Mouse (Mus musculus) inflammation-experienced regulatory T-cells, adult 6 months (primary cell): ENCODE measurements at regions not wholly inside any gene's neighbourhood (a gene's known extent, or its start where the extent isn't known, plus 50 kb on each side); places are given as distances from the start of the nearest gene placed in this dataset.
"Not testable (repeated sequence)": the region's sequence is repeated elsewhere in the genome, so short reads cannot be mapped to it uniquely, and the experiment has no call there.

Experiments used
- ATAC-seq: one replicate; pipeline ENCODE4 v1.8.0; 2017

DNA sequence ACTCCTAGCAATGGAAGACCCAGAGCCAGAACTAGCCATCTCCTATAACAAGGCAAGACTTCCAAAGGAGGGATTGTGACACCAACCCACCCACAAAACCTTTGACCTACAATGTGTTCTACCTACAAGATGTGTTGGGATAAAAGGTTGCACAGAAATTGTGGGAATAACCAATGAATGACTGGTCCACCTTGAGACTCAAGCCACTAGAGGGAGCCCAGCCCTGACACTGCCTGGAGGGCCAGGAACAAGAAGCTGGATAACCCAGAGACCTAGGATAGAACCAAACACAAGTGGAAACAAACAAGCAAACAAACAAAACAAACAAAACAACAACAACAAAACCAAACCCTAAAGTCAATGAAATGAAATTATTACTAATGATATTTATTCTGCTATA, 288.8 kb downstream of the Dchs2 start:
- ATAC-seq = no peak

GRCm38 (mm10) chr3:83424267-83424666, 296.5 kb downstream of the Dchs2 start:
- no peak for ATAC-seq

GRCm38 (mm10) chr3:83429376-83429775, 301.6 kb downstream of the Dchs2 start:
- ATAC-seq = no peak

GRCm38 (mm10) chr3:83446154-83446667, 318.5 kb downstream of the Dchs2 start:
- ATAC-seq = no peak

DNA sequence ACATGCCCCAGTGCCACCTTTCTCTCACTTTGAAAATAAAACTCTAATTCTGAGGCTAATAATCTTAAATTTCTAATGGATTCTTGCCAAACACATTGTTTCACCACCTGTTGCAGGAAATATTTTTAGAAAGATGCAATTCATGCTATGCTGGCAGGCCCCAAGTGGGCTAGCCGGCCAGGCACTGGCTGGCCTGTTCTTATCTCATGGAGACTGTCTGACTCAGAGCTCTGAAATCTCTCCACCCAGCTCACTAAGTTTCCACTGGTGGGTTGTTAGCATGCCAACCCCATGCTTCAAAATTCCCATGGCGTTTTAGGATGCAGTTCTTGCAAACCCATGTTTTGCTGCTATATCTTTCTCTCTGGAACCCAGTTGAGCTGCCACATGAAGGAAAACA, 315.5 kb upstream of the Sfrp2 start:
- no peak for ATAC-seq

DNA sequence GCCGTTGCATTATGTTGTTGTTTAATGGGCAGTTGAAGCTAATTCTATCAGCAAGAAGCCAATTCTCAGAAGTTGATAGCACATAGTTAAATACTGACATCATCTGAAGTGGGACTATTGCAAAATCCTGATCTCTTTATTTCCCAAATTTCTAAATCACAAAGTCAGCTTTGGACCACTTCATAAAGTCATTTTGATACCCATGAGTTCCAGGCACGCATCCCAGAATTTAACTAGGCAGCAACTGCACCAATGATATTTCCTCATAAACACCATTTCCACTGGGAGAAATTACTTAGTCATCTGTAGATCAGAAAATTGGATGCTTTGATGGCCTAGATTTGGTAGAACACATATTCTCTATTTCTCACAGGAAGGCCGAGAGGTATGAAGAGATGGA, 314.8 kb upstream of the Sfrp2 start:
- ATAC-seq = no peak

DNA sequence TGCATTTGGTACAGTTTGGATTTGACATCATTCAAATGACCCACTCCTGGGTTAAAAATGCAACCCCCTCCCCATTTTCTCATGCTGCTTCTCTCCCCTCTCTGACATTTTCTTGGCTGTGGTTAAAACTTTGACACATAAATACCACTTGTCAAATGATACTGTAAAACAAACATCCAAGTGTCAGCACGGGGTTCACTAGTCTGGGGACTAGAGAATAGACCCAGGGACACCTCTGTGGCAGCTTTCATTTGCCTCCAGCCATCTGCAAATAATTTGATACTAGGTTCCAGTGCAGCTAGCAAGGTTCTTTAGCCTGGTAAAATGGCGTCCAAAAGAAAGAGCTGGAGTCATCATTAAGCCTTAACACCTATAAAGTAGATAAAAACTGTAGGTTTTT, 312.7 kb upstream of the Sfrp2 start:
- no peak for ATAC-seq

DNA sequence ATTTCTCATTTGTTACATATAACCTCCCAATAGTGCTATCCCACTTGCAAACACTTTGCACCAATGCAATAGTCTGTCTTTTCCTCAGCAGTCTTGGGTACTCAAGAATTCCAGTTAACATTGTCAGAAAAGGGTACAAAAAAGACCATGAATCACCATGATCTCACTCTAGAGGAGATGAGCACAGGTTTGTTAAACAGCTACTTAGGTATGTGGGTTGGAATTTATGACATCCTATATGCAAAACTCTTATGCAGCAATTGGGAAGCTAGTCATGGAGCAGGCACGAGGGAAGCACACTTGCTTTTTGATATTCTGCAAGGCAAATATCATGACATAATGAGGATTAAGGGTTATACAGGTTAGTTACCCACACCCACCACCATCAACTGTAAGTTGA, 307.7 kb upstream of the Sfrp2 start:
- no peak for ATAC-seq

- no peak for ATAC-seq
These were observed 286.9 kb upstream of the Sfrp2 start for GRCm38 (mm10) chr3:83479251-83479650.

- no peak for ATAC-seq
These were observed 285.9 kb upstream of the Sfrp2 start for GRCm38 (mm10) chr3:83480176-83480575.

DNA sequence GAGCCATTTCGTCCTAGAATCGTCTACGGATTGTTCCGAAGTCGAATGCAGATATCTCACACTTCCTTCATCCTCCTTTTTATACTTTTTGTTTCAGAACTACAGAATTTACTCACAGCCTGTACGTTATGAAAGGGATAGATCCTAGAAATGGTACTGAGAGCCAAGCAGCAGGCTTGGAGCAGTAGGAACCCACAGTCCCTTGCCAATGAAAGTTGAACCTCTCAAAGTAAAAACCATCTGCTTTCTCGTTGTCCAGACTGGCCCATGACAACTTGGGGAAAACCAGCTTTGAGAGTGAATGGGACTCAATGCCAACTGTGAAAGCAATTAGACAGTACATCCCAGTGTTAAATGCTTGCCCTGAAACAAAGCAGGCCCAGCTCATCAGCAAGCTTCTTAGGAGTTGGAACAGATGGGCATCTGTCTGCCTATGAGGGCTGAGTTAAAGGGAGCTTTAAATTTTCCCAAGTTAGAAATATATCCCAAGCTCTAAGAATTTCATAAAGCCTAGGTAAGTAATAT, 279.9 kb upstream of the Sfrp2 start:
- no peak for ATAC-seq

GRCm38 (mm10) chr3:83495584-83495983, 270.5 kb upstream of the Sfrp2 start:
- ATAC-seq = no peak

DNA sequence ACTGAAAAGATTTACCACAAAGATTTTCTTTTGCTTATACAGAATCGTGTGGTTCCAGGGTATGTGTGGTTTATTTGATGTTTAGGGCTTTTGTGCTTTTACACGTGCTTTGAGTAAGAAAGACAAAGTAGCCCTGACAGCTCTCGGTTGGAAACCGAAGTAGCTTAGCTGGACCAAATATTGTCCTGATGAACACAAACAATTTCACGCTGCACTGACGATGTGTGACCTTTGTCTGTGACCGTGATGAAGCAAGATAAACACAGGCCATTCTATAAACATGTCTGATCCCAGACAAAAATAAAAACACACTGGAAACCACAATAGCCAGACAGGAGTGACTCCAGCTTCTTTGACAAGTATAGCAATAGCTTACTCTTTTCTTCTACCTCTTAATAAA, 262.2 kb upstream of the Sfrp2 start:
- ATAC-seq = no peak

- no peak for ATAC-seq
These were observed 249.5 kb upstream of the Sfrp2 start for GRCm38 (mm10) chr3:83516614-83517013.

- ATAC-seq = no peak
These were observed 248.0 kb upstream of the Sfrp2 start for GRCm38 (mm10) chr3:83517914-83518635.

- ATAC-seq = no peak
These were observed 235.8 kb upstream of the Sfrp2 start for GRCm38 (mm10) chr3:83530243-83530847.

- ATAC-seq = not testable (repeated sequence)
These were observed 229.5 kb upstream of the Sfrp2 start for GRCm38 (mm10) chr3:83536624-83537023.

- no peak for ATAC-seq
These were observed 228.9 kb upstream of the Sfrp2 start for GRCm38 (mm10) chr3:83537231-83537630.

- ATAC-seq = no peak
These were observed 228.4 kb upstream of the Sfrp2 start for GRCm38 (mm10) chr3:83537711-83538110.

DNA sequence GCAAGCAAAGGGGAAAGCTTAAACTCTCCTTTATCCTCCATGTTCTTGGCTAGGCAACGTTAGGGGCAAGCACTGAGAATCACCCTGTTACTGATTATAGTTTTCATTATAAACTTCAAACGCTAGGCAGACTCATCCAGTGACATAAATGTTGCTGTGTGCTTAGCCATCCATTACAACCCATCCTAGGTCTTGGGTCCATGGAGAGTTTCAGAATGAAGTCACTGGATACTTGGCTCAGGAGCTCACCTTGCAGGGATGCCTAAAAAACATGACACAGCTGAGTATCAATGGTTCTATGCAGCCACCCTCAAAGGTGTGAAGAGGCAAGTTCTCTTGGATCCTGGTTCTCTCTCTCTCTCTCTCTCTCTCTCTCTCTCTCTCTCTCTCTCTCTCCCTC, 227.2 kb upstream of the Sfrp2 start:
- ATAC-seq = no peak

DNA sequence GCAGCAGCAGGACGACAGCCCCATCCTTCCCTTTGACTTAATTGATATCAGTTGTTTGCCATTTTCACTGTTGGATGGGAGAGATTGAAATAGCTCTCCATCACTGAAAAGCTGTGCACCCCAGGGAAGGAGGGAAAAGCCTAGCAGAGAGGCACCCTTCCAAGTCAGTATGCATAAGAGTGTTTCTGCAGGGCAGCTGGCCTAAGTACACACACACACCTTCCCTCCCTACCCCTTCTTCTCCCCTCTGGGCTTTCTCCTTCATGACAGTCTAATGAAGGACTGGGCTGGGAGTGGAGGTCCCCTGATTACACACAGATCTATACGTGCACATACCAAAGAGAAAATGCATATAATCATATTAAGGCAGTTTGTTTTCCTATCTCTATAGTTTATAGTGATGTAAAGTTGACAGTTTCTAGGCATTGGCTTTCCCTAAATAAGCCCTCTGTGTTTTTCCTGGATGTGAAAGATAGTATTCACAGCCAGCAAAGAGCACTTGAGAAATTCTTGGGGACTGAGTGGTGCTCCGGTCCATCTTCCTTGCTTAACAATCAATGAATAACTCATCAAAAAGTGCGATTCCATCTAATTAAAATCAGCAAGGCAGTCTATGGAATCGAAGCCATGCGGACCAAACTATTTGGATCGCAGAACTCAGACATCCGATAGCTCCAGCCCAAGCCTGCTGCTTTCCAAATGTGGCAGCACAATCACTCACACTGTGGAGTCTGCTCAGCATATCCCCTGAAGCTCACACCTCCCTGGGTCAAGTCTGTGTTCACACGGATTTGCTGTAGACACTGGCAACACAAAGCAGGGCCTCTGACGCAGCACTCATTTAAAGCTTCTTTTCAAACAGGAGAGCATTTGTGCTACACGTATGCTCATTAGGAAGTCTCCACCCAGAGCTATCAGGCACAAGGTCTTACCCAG, 224.9 kb upstream of the Sfrp2 start:
- ATAC-seq = no peak

DNA sequence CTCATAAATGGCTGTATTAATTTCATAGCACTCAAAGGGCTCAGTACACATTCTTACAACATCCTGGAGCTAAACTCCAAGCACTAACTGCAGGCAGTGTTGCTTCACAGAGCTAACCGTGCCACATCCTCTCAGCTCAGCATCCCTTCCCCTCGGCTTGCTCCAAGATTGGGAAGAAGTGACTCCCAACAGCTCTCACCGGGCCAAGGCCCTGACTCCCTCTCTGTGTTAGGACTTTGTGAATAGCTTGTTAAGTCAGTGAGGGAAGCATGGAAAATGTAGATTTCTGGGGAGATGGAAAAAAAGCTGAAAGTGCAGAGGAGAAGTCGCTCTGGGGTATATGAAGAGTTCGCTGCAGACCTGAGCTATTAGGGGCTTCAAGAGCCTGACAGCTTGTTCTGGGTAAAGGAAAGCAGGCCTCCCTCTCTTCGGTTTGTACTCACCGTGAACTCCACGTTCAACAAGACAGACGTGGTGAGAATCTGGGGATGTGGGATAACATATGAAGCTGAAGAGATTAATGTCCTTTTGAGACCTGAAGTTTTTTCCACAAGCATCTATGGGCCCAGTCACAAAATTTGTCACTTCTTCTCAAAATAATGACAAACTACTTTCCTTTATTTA, 213.5 kb upstream of the Sfrp2 start:
- no peak for ATAC-seq

DNA sequence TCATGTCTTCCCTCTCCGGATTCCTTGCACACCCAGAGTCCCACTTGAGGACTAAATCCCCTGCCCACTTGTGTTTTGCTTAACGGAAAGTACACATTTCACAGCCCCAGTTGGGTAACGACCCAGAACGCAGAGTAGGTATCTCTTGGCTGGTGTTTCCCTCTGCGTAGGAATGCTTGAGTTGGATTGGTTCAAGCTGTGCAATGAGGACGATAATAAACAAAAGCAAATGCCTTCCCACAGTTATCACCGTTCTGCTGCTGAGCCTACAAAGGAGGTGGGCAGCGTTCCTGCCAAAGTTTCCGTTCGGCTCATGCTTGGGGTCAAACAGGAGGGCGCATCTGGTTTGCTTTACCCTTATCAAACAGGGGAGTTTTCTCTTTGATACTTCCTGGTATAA, 212.3 kb upstream of the Sfrp2 start:
- ATAC-seq = no peak
